Mouse (Mus musculus) lung, adult 2 months (tissue): ENCODE measurements around the gene Clec4b1. TPM values are rescaled to one million over a fixed set of nuclear protein-coding genes. Genes with fewer than 3 reads are reported as not detected.
"Not testable (repeated sequence)": the region's sequence is repeated elsewhere in the genome, so short reads cannot be mapped to it uniquely, and the experiment has no call there.

Experiments used
- DNase-seq: peaks from one replicate; pipeline ENCODE4 v3.0.0; 2022
- H3K4me1 ChIP-seq: fragments of 200-500 bp; 2 replicates; pipeline ENCODE4 v1.6.1; 2011; ENCODE audit warnings: low read length; ENCODE audit not compliant: control insufficient read depth, insufficient read depth
- H3K4me3 ChIP-seq: fragments of 200-500 bp; replicated peaks from 2 replicates; pipeline ENCODE3; 2011; ENCODE audit warnings: low read depth, mild to moderate bottlenecking, control low read depth, low read length; ENCODE audit errors: extremely low read depth
- CTCF ChIP-seq: fragments of 200-500 bp; IDR thresholded peaks from 2 replicates; pipeline ENCODE4 v1.5.1; 2011; ENCODE audit warnings: mild to moderate bottlenecking, low read length, control low read depth; ENCODE audit not compliant: insufficient read depth
- POLR2A ChIP-seq: fragments of 200-500 bp; IDR thresholded peaks from 2 replicates; pipeline ENCODE4 v1.6.1; 2011; ENCODE audit warnings: low read depth, mild to moderate bottlenecking, control low read depth, low read length, borderline replicate concordance; ENCODE audit errors: extremely low read depth
- WGBS: fragments of 180-500 bp; shearing (Covaris S2); methylation state at CpG from one replicate; pipeline ENCODE4 v1.1.7; 2018; 5-methylcytosine and 5-hydroxymethylcytosine counted together
- polyA plus RNA-seq: library from polyadenylated mRNA; depleted of rRNA; stranded (reverse); fragments of >200 nt; gene quantifications from 2 replicates; pipeline ENCODE4 v1.2.3, GENCODE M21; 2012; rRNA removed

The Clec4b1 gene
- 1.7 and 2.9 TPM in 2 replicates for polyA plus RNA-seq

DNA sequence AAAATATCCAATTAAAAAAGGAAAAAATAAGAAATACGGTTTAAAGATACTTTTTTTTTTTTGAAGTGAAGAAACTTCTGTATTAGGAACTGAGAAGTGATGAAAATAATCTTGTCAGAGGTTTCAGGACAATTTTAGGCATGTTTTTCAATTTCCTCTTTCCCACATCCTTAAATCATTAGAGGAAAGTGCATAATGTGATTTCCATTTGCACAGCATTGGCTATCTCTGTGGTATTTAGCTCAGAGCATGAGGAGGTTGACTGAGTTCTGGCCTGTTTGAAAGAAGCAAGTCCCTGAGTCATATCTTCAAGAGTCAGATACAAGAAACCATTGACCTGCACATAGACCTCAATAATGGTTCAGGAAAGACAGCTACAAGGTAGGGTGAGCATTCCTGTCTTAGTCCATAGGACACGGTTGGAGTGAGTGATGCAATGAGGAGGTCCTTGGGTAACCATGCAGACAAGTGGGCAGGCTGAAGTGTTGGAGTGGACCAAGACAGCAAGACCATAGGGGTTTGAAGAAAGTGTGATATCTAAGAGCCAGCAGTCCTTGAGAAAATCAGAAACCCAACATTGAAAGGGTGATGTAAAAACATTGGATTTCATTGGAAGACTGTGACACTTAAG, at the start of gene Clec4b1:
Gene Clec4b1, plus strand, starts transcription at position 221 of the 631 bp plus-strand sequence.
- no peak within 1 kb of the TSS for H3K4me3 ChIP-seq
- WGBS = 76% methylated on average over 2 of the region's 2 CpGs
- TF ChIP-seq CTCF (no peak), POLR2A (no peak)
- no peak for DNase-seq
- H3K4me1 ChIP-seq = no peaks in the 10 kb centered on the region

DNA sequence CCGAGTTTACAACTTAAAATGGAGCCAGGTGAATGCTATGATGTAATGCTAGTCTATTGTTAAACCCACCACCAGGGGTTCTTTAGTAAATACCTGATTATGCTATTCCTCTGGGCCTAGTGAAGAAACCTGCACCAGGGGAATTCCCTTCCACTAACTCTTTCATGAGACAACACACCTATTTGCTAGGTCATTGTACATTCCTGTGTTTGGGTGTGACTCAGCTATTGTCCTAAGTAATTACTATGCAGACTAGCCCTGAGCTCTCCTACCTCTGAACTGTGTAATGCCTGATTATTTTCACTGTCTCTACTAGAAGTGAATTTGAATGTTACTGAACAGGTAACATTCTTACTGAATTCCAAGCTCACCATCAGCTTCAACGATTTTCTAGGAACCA, 45.1 kb upstream of the Clec4b1 start:
- not testable (repeated sequence) for DNase-seq, H3K4me1 ChIP-seq, H3K4me3 ChIP-seq
- 67% methylated on average over 2 of the region's 2 CpGs for WGBS

- no peak for DNase-seq
- TF ChIP-seq POLR2A = no peak
- TF ChIP-seq CTCF = no peak
- WGBS = 45% methylated on average over 1 of the region's 1 CpGs
- Histone ChIP-seq H3K4me3 (no peak overlapping the region), H3K4me1 (no peaks in the 10 kb centered on the region)
These were observed 44.2 kb upstream of the Clec4b1 start for GRCm38 (mm10) chr6:123005591-123005990.

GRCm38 (mm10) chr6:123095125-123095843, 45.5 kb downstream of the Clec4b1 start:
- TF ChIP-seq CTCF (no peak), POLR2A (no peak)
- no peak for DNase-seq
- 79% methylated on average over 4 of the region's 4 CpGs for WGBS
- Histone ChIP-seq H3K4me1 (no peaks in the 10 kb centered on the region), H3K4me3 (no peak overlapping the region)

DNA sequence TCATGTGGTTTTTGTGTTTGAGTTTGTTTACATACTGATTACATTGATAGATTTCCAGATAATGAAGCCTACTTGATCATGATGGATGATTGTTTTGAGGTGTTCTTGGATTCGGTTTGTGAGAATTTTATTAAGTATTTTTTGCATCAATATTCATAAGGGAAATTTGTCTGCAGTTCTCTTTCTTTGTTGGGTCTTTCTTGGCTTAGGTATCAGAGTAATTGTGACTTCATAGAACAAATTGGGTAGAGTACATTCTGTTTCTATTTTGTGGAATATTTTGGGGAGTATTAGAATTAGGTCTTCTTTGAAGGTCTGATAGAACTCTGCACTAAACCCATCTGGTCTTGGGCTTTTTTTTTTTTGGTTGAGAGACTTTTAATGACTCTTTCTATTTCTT, 56.4 kb downstream of the Clec4b1 start, which contains the start of gene Clec4a2:
Gene Clec4a2, plus strand, starts transcription at position 301 of the 400 bp plus-strand sequence.
- not testable (repeated sequence) for DNase-seq, H3K4me1 ChIP-seq, H3K4me3 ChIP-seq
- WGBS = 27% methylated on average over 1 of the region's 1 CpGs

Other genes starting within 250 kb of the Clec4b1 start
- 2.6 and 7.4 TPM in 2 replicates for gene Slc2a3, start 248.3 kb upstream of the Clec4b1 start, polyA plus RNA-seq
- 16.5 and 19.9 TPM in 2 replicates for gene Foxj2, start 230.0 kb upstream of the Clec4b1 start, polyA plus RNA-seq
- 1.9 and 3.7 TPM in 2 replicates for gene C3ar1, start 193.8 kb upstream of the Clec4b1 start, polyA plus RNA-seq
- 11.5 and 16.7 TPM in 2 replicates for gene Necap1, start 175.5 kb upstream of the Clec4b1 start, polyA plus RNA-seq
- gene Clec4a1, start 128.1 kb upstream of the Clec4b1 start, polyA plus RNA-seq = 2.3 and 4.9 TPM in 2 replicates
- gene Clec4a3, start 97.4 kb upstream of the Clec4b1 start, polyA plus RNA-seq = 1.7 and 4.6 TPM in 2 replicates
- gene Clec4a4, start 59.6 kb upstream of the Clec4b1 start, polyA plus RNA-seq = not detected in 2 replicates
- 1.9 and 7.2 TPM in 2 replicates for gene Clec4a2, start 56.5 kb downstream of the Clec4b1 start, polyA plus RNA-seq
- gene Clec4b2, start 122.9 kb downstream of the Clec4b1 start, polyA plus RNA-seq = not detected in 2 replicates
- 6.6 and 9.8 TPM in 2 replicates for gene Clec4n, start 179.9 kb downstream of the Clec4b1 start, polyA plus RNA-seq
- gene Clec4d, start 212.1 kb downstream of the Clec4b1 start, polyA plus RNA-seq = 0.74 and 2.1 TPM in 2 replicates
- gene Clec4e, start 239.9 kb downstream of the Clec4b1 start, polyA plus RNA-seq = 0.35 and 0.85 TPM in 2 replicates